Mouse (Mus musculus) natural killer cell, adult 2 months (primary cell): ENCODE measurements around the gene Msh6.
"Not testable (repeated sequence)": the region's sequence is repeated elsewhere in the genome, so short reads cannot be mapped to it uniquely, and the experiment has no call there.

ENCODE experiments used
- DNase-seq, 2 experiments: peaks; one replicate each; pipeline ENCODE4 v3.0.0; 2022; ENCODE audit warnings: low spot score in 2 of 2

The Msh6 gene

DNA sequence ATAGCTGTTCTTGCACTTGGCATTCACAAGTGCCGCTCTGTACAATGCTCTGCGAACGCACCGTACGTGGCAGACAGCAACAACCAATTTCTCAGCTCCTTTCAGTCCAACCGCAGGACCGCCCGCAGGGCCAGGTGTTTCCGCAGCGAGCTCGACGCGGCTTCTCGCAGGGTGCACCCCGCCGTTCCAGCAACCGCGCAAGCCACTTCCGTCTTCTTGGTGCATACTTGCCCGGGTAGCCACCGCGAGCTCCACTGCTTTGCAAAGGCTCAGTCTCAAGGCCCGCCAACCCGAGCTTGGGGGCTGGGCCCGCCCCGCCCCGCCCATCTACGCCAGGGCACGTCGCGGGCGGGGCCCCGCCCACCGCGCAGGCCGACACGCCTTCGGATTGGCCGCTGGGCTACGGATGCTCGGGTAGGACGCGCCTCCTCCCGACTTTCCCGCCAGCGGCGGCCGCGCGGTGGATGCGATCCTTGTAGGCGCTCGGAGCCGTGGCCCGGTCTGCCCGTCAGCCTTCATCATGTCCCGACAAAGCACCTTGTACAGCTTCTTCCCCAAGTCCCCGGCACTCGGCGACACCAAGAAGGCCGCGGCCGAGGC lies at the start of gene Msh6:
Msh6 (plus strand) TSS at position 434 of the 600 bp plus-strand sequence.
- peak; percentile 88 to 93 for DNase-seq

- no peak for DNase-seq
Measured at GRCm38 (mm10) chr17:87934326-87934725, 40.5 kb upstream of the Msh6 start.

- no peak for DNase-seq
Measured at GRCm38 (mm10) chr17:87934736-87935135, 40.1 kb upstream of the Msh6 start.

DNA sequence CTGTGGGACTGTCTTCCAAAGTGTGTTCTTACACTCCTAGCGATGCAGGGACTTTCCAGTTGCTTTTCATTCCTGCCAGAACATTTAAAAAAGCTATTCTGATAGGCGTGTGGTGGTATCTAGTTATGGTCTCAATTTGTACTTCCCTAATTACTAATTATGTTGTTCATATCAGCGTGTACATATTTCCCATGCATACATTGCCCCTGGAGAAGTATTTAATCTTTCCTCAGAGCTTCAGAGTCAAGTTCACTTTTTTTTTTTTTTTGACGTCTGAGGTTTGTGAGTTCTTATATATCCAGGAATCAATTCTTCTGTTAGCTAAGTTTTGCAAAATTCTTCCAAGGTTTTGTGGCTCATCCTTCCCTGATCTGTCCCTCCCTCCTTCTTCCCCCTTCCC lies 38.7 kb upstream of the Msh6 start:
- no peak for DNase-seq

- DNase-seq, result peak; percentile 33 to 68
Measured at GRCm38 (mm10) chr17:87948965-87949584, 25.8 kb upstream of the Msh6 start.

DNA sequence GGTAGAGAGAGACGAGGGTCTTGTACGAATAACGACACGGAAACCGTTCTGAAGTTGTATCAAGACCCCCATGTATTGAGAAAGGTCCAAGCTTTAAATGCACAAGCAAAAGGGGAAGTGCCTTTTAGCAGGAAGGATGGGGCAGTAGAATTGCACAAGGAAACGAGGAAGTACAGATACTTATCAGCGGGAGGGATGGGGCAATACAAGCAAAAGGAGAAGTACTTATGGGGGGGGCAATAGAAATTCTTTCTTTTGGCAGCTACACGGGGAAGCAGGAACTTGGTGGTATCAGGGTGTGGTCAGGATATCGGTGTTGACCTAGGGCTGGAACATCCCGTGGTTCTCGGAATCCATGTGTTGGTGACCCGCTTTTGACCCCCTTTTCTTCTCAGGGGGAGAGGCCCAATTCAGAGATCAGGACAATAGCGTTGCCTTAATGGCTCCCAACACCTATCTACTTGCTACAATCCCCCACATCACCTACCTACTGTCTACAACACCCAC lies 20.2 kb upstream of the Msh6 start:
- peak in 1 of 2 experiments; percentile 8 for DNase-seq

- no peak for DNase-seq
Measured at GRCm38 (mm10) chr17:87957096-87957840, 17.6 kb upstream of the Msh6 start.

GRCm38 (mm10) chr17:87958283-87958682 lies 16.6 kb upstream of the Msh6 start:
- DNase-seq, result peak in 1 of 2 experiments; percentile 13

DNA sequence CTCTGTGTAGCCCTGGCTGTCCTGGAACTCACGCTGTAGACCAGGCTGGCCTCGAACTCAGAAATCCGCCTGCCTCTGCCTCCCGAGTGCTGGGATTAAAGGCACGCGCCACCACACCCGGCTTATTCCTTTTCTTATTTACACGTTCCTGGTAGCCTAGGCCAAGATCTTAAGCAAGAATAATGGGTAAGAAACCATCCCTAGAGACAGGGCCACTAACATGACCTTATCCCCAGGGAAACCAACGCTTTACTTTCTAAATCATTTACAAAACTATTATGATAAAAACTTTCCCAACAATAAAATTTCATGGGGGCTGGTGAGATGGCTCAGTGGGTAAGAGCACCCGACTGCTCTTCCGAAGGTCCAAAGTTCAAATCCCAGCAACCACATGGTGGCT lies 15.5 kb upstream of the Msh6 start:
- not testable (repeated sequence) for DNase-seq

GRCm38 (mm10) chr17:87959931-87960330 lies 14.9 kb upstream of the Msh6 start:
- not testable (repeated sequence) for DNase-seq

DNA sequence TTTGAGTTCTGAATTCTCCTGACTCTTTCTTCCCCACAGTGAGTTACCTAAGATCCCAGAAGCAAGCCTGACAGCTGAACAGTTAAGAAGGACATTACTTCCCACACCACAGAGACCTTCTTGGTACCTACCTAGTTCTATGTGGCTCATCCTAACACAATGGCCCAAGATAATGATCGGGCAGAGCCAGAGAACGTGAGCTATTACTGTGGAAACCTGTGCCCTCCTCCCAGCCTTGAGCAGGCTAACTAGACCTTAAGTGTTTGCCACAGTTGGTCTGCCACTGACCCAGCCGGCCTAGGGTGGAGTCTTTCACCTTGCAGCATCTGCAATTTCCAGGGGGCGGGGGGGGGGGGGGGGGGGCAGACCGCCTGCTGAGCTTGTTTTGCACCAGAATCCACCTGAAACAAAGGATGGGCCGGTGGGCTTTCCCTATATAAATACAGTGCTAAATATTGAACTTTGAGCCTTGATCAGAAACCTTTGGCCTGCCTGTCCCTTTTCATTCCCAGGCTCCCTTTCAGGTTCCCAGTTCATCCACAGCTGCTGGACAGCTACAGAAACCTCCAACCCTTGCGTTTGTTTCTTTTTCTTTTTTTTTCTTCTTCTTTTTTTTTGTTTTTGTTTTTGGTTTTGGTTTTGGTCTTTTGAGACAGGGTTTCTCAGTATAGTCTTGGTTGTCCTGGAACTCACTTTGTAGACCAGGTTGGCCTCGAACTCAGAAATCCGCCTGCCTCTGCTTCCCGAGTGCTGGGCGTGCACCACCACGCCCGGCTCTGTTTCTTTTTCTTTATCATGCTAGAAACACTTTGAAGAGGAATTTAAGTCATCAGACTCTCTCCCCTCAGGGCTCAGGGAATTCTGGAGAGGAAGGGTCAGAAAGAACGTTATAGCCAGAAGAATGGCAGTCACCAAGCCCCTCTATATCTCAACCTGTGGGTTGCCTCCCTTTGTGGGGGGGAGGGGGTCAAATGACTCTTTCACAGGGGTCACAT lies 11.5 kb upstream of the Msh6 start:
- no peak for DNase-seq

- not testable (repeated sequence) for DNase-seq
Measured at GRCm38 (mm10) chr17:87968483-87968926, 6.4 kb upstream of the Msh6 start.

DNA sequence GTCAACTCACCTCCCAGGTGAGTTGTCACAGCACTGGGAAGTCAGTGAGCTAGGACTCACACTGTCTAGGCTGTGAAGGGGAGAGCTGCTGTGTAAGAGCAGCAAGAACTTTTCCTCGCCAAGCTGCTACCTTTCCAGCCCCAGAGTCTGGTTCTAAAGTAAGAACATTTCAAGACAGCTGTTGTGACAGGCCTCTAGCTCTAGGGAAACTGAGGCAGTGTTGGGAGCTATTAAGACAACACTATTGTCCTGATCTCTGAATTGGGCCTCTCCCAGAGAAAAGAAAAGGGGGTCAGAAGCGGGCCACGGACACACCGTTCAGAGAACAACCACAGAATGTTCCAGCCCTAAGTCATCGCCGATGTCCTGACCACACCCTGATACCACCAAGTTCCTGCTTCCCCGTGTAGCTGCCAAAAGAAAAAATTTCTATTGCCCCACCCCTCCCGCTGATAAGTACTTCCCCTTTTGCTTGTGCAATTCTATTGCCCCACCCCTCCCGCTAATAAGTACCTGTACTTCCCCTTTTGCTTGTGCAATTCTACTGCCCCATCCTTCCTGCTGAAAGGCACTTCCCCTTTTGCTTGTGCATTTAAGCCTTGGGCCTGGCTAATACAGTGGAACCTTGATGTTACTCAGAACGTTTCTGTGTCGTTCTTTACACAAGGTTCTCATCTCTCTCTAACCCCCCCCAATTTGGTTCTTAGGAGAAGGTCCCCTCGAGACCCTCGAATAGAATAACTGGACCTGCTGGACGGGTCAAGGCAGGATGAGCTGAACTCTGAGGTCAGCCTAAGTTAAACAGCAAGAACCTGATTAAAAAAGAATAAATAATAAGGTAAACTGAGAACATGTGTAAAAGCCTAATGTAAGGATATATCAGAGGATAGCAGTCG lies 2.9 kb upstream of the Msh6 start:
- peak; percentile 2 to 58 for DNase-seq

GRCm38 (mm10) chr17:87972856-87973255 lies 2.0 kb upstream of the Msh6 start:
- no peak for DNase-seq

- DNase-seq, result no peak
Measured at GRCm38 (mm10) chr17:87973261-87974167, 1.3 kb upstream of the Msh6 start.

DNA sequence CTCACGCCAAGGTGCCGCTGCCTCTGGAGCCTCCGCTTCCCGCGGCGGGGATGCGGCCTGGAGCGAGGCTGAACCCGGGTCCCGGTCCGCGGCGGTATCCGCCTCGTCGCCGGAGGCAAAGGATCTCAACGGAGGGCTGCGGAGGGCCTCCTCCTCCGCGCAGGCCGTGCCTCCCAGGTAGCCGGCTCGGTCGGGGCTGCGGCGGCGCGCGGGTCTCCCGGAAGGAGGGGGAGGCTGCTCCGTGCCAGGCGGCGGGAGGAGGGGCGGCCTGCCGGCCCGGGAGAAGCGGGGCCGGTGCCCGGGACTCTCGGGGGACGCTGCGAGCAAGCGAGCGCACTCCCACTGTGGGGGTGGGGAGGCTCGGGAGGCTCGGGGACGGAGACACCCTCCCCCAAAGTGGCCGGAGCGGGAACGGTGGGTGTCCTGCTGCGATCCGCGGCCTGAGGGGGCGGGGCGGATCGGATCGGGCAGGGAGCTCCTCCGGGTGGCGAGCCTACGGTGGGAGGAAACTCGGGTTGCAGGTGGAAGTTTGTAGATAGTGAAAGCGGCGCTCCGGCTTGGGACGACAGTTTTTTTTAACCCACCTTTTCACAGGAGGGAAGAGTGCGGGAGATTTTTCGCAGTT lies 479 bp downstream of the Msh6 start:
- no peak for DNase-seq

GRCm38 (mm10) chr17:87976154-87976806 lies 1.4 kb downstream of the Msh6 start:
- no peak for DNase-seq

DNA sequence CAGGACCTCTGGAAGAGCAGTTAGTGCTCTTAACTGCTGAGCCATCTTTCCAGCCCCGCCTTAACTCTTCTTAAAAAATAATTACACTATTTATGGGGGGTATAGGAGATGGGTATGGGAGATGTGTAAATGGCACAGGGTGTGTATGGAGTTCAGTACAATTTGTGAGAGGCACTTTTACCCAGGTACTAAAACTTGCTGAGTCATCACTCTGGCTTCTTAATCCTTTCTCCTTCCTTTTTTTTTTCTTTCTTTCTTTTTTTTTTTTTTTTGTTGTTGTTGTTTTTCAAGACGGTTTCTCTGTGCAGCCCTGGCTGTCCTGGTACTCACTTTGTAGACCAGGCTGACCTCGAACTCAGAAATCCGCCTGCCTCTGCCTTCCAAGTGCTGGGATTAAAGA lies 2.1 kb downstream of the Msh6 start:
- not testable (repeated sequence) for DNase-seq
